Mouse (Mus musculus) liver, adult 2 months (tissue): Measurements from ENCODE around the gene Ramp2.

Experiments
- CTCF ChIP-seq: fragments of 200-500 bp; IDR thresholded peaks from 2 replicates; pipeline ENCODE4 v1.5.1; 2011; ENCODE audit warnings: low read depth, low read length, control low read depth
- POLR2A ChIP-seq: fragments of 200-500 bp; IDR thresholded peaks from 2 replicates; pipeline ENCODE4 v1.6.1; 2011; ENCODE audit warnings: low read length, control low read depth; ENCODE audit not compliant: insufficient read depth; ENCODE audit errors: extremely low read depth

GRCm38 (mm10) chr11:101232010-101232839 is 13.6 kb upstream of the Ramp2 start:
- TF ChIP-seq POLR2A (no peak), CTCF (no peak)
